Mouse (Mus musculus): ENCODE results near the gene Tll2. TPM values are rescaled to one million over a fixed set of nuclear protein-coding genes. Genes with fewer than 3 reads are reported as not detected.

The Tll2 gene
- not detected in 2 replicates for polyA plus RNA-seq (2012; ENCODE audit: insufficient read depth, insufficient read length, missing spikeins)

DNA sequence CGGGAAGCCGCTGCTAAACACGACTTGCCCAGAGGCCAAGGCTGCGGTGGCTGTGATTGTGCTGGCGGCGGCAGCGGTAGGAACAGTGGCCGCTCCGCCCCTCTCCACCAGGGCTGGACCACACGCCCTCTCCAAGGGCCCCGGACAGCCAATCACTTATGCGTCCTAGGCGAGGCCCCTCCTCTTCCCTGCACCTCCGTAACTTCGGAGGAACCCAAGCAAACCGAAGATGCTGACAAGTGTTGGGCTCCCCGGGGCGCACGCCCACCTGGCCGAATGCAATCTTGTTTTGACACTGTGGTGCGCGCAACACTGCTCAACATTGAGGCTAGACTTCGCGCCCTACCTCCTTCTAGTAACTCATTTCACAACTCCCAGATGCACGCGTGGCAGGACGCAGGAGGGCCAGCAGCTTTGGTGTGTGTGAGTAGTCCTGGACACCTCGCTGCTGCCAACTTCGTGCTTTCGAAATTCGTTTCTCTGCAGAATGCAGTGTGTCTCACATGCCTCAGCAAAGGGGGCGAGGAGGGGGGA is at the start of gene Tll2:
Gene Tll2 (minus strand): TSS at position 25 of the 534 bp plus-strand sequence.
- H3K4me3 ChIP-seq (ENCODE audit: insufficient read depth, low read depth, low read length), result peak within 1 kb of the TSS; percentile 8; the same call in 1 of the 2 replicates
- peaks cover 2% of the 10 kb centered on the region; the same call in 1 of the 2 replicates for H3K4me1 ChIP-seq (ENCODE audit: control insufficient read depth, insufficient read depth, insufficient read length, low read length)
- no peak within 1 kb of the TSS for H3K27ac ChIP-seq (replicated peaks; ENCODE audit: low read depth, low read length)

- Histone ChIP-seq H3K27ac (replicated peaks; ENCODE audit: low read depth, low read length) (no peak overlapping the region), H3K4me3 (ENCODE audit: insufficient read depth, low read depth, low read length) (no peak overlapping the region), H3K4me1 (ENCODE audit: control insufficient read depth, insufficient read depth, insufficient read length, low read length) (peaks cover 4% of the 10 kb centered on the region; the same call in 1 of the 2 replicates)
These were observed 47.9 kb upstream of the Tll2 start for GRCm38 (mm10) chr19:41254584-41254983.

- Histone ChIP-seq H3K4me3 (ENCODE audit: insufficient read depth, low read depth, low read length) (no peak overlapping the region), H3K27ac (replicated peaks; ENCODE audit: low read depth, low read length) (no peak overlapping the region), H3K4me1 (ENCODE audit: control insufficient read depth, insufficient read depth, insufficient read length, low read length) (no peaks in the 10 kb centered on the region)
These were observed 42.3 kb upstream of the Tll2 start for GRCm38 (mm10) chr19:41248968-41249367.

DNA sequence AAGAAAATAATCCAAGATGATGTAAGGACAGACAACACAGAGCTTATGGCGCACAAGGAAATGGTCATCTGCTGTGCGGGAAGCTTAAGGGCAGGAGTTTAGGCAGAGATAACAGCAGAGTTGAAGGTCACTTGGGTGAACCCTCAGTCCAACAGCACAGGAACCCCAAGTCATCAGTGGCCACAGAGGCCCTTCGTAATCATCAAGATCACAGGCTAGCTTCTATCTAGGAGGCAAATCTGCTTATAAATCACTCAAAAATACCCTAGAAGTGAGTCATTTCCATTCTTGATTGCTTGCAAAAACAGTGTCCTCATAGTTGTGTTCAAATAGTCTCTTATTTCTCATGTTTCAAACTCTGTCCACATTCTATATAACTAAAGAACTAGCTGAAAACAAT is 41.6 kb upstream of the Tll2 start:
- Histone ChIP-seq H3K4me3 (ENCODE audit: insufficient read depth, low read depth, low read length) (no peak overlapping the region), H3K27ac (replicated peaks; ENCODE audit: low read depth, low read length) (no peak overlapping the region; the same call in 1 of the 2 replicates), H3K4me1 (ENCODE audit: control insufficient read depth, insufficient read depth, insufficient read length, low read length) (no peaks in the 10 kb centered on the region)

DNA sequence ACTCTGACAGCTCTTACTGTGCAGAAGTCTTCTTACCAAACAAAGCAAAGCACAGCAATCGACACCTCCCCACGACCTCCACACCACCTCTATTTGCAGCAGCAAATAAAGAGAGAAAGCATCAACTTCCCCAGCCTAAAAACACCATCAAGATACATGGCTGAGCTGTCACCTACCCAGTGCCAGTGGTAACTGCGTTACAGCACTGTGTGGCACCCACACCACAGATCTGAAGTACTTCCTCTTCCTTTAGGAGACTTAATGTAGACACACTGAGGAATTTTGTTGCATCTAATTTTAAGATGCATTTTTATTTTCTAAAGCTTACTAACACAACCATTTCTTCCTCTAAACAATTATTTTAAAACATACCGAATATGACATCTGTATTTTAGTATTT is 39.6 kb upstream of the Tll2 start:
- no peak overlapping the region for H3K27ac ChIP-seq (replicated peaks; ENCODE audit: low read depth, low read length)
- no peaks in the 10 kb centered on the region for H3K4me1 ChIP-seq (ENCODE audit: control insufficient read depth, insufficient read depth, insufficient read length, low read length)
- H3K4me3 ChIP-seq (ENCODE audit: insufficient read depth, low read depth, low read length), result no peak overlapping the region

DNA sequence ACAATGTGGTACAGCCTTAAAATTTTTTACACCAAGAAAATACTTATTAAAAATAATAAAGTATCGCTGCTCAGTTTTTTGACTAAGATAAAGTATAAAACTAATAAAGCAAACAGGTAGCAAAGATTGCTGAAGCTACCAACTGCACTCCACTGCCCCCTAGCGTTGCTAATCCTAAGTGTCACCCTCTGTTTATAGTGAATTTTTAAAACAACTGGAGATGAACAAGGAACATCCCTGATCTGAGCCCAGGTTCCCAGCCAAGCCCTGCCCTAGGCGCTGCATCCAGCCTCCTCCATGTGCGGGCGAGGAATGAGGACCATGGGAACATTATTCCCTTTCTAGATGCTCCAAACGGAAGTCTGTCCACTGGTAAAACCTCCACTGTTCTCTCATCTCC is 37.9 kb upstream of the Tll2 start:
- no peak overlapping the region for H3K27ac ChIP-seq (replicated peaks; ENCODE audit: low read depth, low read length)
- no peak overlapping the region for H3K4me3 ChIP-seq (ENCODE audit: insufficient read depth, low read depth, low read length)
- H3K4me1 ChIP-seq (ENCODE audit: control insufficient read depth, insufficient read depth, insufficient read length, low read length), result no peaks in the 10 kb centered on the region

GRCm38 (mm10) chr19:41241997-41242396 is 35.4 kb upstream of the Tll2 start:
- Histone ChIP-seq H3K4me3 (ENCODE audit: insufficient read depth, low read depth, low read length) (no peak overlapping the region), H3K27ac (replicated peaks; ENCODE audit: low read depth, low read length) (no peak overlapping the region), H3K4me1 (ENCODE audit: control insufficient read depth, insufficient read depth, insufficient read length, low read length) (no peaks in the 10 kb centered on the region)

DNA sequence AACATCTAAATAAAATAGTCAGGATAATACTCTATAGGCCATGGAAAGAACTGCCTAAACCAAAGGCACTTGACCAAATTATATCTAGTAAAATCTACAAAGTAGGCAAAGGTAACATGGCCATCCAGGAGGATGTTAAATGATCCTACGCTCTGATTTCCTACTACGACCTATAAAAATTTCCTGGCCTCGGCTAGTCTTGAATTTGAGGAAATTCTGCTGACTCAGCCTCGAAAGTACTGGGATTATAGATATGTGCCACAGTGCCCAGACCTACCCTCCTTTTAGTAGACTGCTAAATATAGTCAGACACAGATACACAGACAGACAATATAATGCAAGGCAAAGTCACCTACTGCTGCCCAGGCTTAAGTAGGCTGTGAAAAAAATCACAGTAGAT is 27.1 kb upstream of the Tll2 start:
- Histone ChIP-seq H3K4me1 (ENCODE audit: control insufficient read depth, insufficient read depth, insufficient read length, low read length) (no peaks in the 10 kb centered on the region), H3K27ac (replicated peaks; ENCODE audit: low read depth, low read length) (no peak overlapping the region), H3K4me3 (ENCODE audit: insufficient read depth, low read depth, low read length) (no peak overlapping the region)

DNA sequence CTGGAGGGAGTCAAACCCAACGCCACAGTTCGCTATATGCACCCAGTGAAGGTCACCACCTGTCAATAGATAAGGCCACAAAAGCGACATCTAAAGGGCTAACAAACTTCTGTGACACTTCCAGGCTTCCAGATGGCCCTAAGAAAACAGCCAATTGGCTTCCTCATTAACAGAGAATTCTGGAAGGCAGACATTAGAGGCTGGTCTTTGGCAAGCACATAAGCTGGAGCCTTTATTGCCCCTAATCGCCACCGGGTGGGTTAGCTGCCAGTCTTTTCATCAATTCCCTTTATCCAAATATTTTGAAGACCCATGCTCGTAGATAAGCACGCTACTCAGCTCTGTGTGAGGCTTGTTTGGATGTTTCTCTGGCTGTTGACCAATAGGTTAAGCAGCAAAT is 1.7 kb upstream of the Tll2 start:
- H3K4me3 ChIP-seq (ENCODE audit: insufficient read depth, low read depth, low read length), result no peak overlapping the region
- H3K27ac ChIP-seq (replicated peaks; ENCODE audit: low read depth, low read length), result no peak overlapping the region
- H3K4me1 ChIP-seq (ENCODE audit: control insufficient read depth, insufficient read depth, insufficient read length, low read length), result peaks cover 2% of the 10 kb centered on the region; the same call in 1 of the 2 replicates

GRCm38 (mm10) chr19:41206041-41206810 is 409 bp downstream of the Tll2 start:
- H3K4me1 ChIP-seq (ENCODE audit: control insufficient read depth, insufficient read depth, insufficient read length, low read length), result peaks cover 2% of the 10 kb centered on the region; the same call in 1 of the 2 replicates
- H3K4me3 ChIP-seq (ENCODE audit: insufficient read depth, low read depth, low read length), result peak overlapping the region; percentile 8; the same call in 1 of the 2 replicates
- H3K27ac ChIP-seq (replicated peaks; ENCODE audit: low read depth, low read length), result no peak overlapping the region

DNA sequence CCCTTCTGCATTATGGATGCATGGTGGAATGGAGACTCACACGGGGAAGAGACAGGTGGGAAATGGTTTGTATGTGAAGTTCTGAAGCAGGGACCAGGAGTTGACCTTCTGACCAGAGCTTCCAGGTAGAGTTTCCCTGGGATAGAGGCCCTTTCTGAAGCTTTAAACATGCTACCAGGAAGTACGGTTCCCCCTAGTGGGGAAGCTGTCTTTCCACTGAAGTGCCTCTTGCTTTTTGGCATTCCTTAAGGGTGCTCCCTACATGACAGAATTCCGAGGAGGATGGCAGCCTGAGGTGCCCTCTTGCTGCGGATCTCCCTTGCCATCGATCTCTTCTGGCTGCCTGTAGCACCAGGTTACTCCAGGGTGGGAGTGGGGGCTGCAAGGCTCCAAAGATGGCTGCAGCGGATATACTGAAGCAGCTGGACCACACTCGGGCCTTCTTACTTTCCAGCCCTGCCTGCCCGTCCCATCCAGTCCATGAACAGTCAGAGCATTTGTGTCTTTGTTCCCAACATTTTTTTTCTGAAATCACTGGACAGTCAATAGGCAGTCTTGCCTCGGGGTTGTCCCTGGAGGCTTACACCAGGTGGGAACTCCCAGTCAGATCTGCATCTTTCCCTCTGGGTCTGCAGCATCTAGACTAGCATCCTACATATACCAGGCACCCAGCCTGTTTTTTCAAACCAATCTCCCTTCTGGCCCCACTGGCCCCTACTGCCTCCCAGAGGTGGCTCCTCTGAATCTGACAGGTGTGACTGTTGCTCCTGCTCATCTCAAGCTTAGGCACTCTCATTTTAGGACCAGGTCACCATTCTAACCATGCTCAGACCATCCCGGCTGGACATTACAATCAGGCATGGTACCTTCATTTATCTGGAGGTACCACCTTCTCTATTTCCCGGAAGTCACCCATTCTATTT is 2.2 kb downstream of the Tll2 start:
- Histone ChIP-seq H3K4me3 (ENCODE audit: insufficient read depth, low read depth, low read length) (no peak overlapping the region), H3K27ac (replicated peaks; ENCODE audit: low read depth, low read length) (no peak overlapping the region), H3K4me1 (ENCODE audit: control insufficient read depth, insufficient read depth, insufficient read length, low read length) (peaks cover 2% of the 10 kb centered on the region; the same call in 1 of the 2 replicates)

GRCm38 (mm10) chr19:41197606-41198005 is 9.0 kb downstream of the Tll2 start:
- Histone ChIP-seq H3K4me3 (ENCODE audit: insufficient read depth, low read depth, low read length) (no peak overlapping the region), H3K27ac (replicated peaks; ENCODE audit: low read depth, low read length) (no peak overlapping the region), H3K4me1 (ENCODE audit: control insufficient read depth, insufficient read depth, insufficient read length, low read length) (no peaks in the 10 kb centered on the region)

DNA sequence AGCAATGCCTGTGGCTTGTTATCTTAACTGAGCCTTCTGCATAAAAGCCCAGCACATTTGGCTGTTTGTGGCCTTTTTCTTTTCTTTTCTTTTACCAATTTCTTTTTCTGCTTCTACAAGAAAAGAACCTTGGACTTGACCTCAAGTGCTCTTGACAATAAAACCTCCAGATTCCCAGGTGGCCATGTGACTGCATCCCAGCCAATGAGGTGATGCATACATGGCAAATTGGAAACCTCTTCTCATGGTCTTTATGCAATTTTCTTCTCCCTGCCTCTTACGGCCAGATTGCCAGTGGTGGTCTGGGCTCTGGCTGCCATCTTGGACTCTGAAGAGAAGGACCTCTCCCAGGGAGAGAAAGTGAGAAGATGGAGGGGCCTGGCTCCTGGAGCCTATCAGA is 13.3 kb downstream of the Tll2 start:
- H3K4me3 ChIP-seq (ENCODE audit: insufficient read depth, low read depth, low read length), result no peak overlapping the region
- no peak overlapping the region for H3K27ac ChIP-seq (replicated peaks; ENCODE audit: low read depth, low read length)
- H3K4me1 ChIP-seq (ENCODE audit: control insufficient read depth, insufficient read depth, insufficient read length, low read length), result no peaks in the 10 kb centered on the region

- H3K4me1 ChIP-seq (ENCODE audit: control insufficient read depth, insufficient read depth, insufficient read length, low read length), result no peaks in the 10 kb centered on the region
These were observed 13.7 kb downstream of the Tll2 start for GRCm38 (mm10) chr19:41192953-41193352.

GRCm38 (mm10) chr19:41191724-41192123 is 14.9 kb downstream of the Tll2 start:
- no peak overlapping the region for H3K27ac ChIP-seq (replicated peaks; ENCODE audit: low read depth, low read length)
- H3K4me3 ChIP-seq (ENCODE audit: insufficient read depth, low read depth, low read length), result no peak overlapping the region
- H3K4me1 ChIP-seq (ENCODE audit: control insufficient read depth, insufficient read depth, insufficient read length, low read length), result no peaks in the 10 kb centered on the region

More at GRCm38 (mm10) chr19:41192953-41193352, 13.7 kb downstream of the Tll2 start:
- H3K27ac ChIP-seq (replicated peaks; ENCODE audit: low read depth, low read length), result no peak overlapping the region
- no peak overlapping the region for H3K4me3 ChIP-seq (ENCODE audit: insufficient read depth, low read depth, low read length)

Measured in brown adipose tissue, adult 24 weeks (tissue).